Mouse (Mus musculus) large intestine, adult 2 months (tissue): ENCODE results near the gene Ube2g2. TPM values are rescaled to one million over a fixed set of nuclear protein-coding genes. Genes with fewer than 3 reads are reported as not detected.

Experiments
- DNase-seq: peaks from one replicate; pipeline ENCODE4 v3.0.0-alpha.2; 2012; ENCODE audit warnings: low read depth, low spot score
- WGBS: fragments of 180-500 bp; shearing (Covaris S2); methylation state at CpG from one replicate; pipeline ENCODE4 v1.1.7; 2018; 5-methylcytosine and 5-hydroxymethylcytosine counted together
- polyA plus RNA-seq: library from polyadenylated mRNA; depleted of rRNA; stranded (reverse); fragments of >200 nt; gene quantifications from 2 replicates; pipeline ENCODE4 v1.2.3, GENCODE M21; 2012

The Ube2g2 gene
- polyA plus RNA-seq, 1 experiment = 31.4 TPM

- DNase-seq = no peak
- WGBS = 55% methylated on average over 13 of the region's 13 CpGs
These were observed 12.6 kb downstream of the Ube2g2 start for GRCm38 (mm10) chr10:77634452-77635231.

DNA sequence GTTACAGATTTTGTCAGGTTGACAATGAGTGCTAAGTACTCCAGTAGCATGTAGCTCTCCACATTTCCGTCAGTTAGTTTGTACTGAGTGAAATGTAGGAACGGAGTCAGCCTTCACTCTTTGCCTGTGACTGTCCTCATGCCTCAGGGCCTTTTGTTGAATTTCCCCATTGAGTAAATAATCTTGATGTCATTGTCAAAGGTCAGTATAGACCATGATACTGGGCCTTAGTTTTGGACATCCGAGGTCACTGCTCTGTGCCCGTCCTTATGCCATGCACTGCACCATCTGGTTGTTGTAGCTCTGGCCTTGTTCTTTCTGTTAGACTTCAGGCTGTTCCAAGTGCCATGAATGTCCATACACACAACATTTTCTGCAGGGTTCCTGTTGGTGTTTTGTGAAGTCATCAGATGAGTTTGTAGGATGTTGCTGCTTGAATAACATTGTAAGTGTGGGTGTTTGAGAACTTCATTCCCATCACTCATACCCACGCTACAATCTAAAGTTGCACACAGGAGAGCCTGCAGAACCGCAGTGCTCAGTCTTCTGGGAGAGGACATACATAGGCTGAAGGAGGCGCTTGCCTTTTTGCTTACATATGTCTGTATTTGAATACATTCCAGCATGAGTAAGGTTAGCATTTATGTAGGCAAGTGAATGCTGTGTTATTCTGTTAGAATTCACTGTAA, 14.3 kb downstream of the Ube2g2 start:
- no peak for DNase-seq
- 90% methylated on average over 7 of the region's 7 CpGs for WGBS

DNA sequence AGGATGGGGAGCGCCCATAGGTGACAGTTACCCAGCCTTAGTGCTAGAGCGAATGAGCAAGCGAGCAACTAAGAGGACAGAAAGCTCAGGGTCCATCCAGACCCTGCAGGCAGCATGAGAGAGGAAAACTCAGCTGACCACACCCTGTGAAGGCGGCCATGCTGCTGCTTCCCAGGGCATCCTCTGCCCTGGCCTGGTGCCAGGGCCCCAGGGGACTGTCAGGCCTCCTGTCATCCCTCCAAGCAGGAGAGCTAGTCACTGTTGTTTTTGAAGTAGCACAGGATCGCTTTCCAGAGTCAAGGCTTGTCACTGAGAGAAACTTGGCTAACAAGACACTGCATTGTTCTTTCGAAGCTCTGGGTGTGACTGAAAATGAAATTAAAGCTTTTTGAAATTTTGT, 16.9 kb downstream of the Ube2g2 start:
- no peak for DNase-seq
- 79% methylated on average over 6 of the region's 6 CpGs for WGBS

- DNase-seq = no peak
- 44% methylated on average over 7 of the region's 7 CpGs for WGBS
These were observed 21.1 kb downstream of the Ube2g2 start for GRCm38 (mm10) chr10:77643160-77643559.

DNA sequence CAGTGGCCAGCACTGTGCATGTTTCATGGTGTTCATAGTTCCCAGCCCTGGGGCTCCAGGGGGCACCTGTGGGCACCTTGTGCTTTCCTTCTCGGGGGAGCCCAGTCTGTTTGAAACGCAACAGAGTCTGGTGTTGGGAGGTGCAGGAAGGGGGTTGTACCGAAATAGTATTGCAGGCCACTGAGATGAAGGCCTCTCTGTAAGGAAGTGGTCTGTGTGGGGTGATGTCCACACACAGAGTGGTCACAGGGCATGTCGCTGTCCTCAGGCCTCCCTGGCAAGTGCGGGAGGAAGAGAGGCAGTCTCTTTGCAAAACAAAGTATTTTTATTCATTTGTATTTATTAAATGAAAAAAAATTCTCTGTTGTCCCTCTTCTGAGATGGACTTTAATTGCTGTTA, 23.5 kb downstream of the Ube2g2 start:
- no peak for DNase-seq
- 88% methylated on average over 5 of the region's 5 CpGs for WGBS

- WGBS = 64% methylated on average over 1 of the region's 1 CpGs
These were observed 25.4 kb downstream of the Ube2g2 start for GRCm38 (mm10) chr10:77647461-77647860.

DNA sequence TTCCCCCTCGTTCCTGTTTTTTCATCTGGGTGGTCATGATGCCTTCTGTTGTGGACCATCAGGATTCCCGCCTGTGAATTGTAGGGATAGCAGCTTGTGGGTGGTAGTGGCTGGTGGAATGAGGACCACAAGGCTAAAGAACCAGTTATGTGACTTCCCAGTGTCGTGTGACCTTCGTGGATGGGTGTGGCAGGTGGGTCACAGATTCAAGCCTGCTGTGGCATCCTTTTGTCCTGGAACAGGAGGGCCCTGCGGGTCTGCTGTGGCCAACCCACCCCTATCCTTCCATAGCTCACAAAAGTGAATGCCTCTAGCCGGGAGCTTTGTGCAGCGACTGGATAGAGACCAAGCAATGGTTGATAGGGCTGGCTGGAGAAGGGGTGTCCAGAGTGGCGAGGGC, 25.8 kb downstream of the Ube2g2 start:
- DNase-seq = no peak
- WGBS = 78% methylated on average over 8 of the region's 8 CpGs

More at GRCm38 (mm10) chr10:77647461-77647860, 25.4 kb downstream of the Ube2g2 start:
- no peak for DNase-seq

GRCm38 (mm10) chr10:77652046-77652445, 30.0 kb downstream of the Ube2g2 start:
- 86% methylated on average over 9 of the region's 9 CpGs for WGBS
- DNase-seq = no peak

- WGBS = 60% methylated on average over 15 of the region's 15 CpGs
- DNase-seq = no peak
These were observed 36.4 kb downstream of the Ube2g2 start for GRCm38 (mm10) chr10:77658286-77658994.

DNA sequence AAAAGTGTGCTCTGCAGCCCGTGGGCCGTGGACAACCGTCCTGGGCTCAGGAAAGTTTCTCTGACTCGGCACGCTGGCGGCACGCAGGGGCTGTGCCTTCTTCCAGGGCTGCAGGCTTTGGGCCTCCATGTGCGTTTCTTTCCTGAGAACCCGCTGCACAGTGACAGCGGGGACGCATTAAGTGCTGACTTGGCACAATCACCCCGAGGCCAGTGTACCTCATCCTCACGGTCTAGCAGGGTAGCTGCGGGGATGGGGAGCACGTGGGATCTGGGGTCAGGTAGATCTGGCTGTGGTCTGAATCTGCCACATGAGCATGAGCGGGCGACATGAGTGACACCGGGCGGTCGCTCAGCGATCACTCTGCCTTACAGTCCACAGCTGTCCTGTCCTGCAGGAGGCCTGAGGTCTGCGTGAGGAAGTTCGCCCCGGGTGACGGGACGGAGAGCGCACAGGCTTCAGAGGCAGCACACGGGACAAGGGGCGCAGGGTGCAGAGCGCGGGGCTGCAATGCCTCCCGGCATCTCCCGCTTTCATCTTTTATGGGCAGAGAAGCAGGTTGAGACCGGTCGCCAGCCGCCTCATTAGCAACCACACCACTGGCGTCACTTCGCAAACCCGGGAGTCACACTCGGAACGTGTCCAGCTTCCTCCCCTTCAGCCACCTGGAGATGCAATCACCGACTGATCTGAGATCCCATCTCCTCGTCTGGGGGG, 42.0 kb downstream of the Ube2g2 start:
- 48% methylated on average over 43 of the region's 43 CpGs for WGBS
- no peak for DNase-seq

- no peak for DNase-seq
- 18% methylated on average over 8 of the region's 8 CpGs for WGBS
These were observed 44.3 kb downstream of the Ube2g2 start for GRCm38 (mm10) chr10:77666342-77666741.

- 63% methylated on average over 4 of the region's 4 CpGs for WGBS
- DNase-seq = no peak
These were observed 45.3 kb downstream of the Ube2g2 start for GRCm38 (mm10) chr10:77667402-77667801.

DNA sequence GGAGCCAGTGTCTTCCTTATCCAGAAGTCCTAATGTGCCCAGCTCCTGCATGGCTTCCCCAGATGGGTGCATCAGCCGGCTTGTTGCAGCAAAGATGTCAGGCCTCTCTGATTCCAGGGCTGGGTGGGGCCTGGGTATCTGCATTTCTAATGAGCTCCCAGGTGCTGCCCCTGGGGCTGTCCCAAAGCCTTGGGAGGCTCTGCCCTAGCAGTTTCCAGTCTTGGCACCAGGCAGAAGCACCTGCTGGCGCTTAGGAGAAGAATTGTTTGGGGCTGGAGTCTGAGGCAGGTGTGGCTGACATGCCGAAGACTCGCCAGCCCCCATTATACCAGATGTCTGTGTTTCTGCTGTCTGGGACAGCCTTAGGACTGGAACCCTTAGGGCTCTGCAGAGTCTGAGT, 48.6 kb downstream of the Ube2g2 start:
- no peak for DNase-seq
- 37% methylated on average over 4 of the region's 4 CpGs for WGBS

DNA sequence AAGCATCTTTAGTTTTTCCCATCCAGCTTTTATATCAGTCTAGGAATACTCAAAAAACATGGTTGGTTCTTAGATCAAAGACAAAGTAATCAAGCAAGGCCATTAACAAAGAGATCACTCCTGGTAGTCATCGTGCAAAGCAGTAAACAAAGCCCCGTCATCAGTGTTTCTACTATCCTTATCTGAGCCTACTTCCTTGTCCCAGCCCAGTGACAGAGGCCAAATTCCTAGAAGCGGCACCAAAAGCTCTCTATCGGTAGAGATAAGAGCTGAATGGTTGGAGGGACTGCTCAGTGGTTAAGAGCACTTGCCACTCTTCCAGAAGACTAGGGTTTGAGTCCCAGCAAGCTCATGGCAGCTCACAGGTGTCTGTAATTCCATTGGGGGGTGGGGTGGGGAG, 49.4 kb downstream of the Ube2g2 start:
- 21% methylated on average over 4 of the region's 4 CpGs for WGBS
- no peak for DNase-seq

DNA sequence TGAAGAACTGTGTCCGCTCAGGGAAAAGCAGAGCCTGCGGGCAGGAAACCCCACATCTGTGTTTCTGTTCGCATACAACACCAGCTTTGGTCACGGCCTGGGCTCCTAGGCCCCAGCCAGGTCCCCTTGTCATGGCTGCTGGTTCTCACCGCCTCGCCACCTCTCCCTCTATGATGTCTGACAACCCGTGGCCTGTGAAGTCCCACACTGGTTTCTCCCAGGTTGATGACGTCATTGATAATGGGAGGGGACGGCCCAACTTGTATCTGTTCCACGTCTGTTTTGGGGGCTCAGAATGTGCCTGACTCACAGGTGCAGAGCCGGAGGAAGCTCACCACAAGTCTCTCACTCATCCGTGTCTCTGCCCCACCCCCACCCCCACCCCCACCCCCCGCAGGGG, 51.7 kb downstream of the Ube2g2 start:
- DNase-seq = no peak
- 64% methylated on average over 13 of the region's 13 CpGs for WGBS

DNA sequence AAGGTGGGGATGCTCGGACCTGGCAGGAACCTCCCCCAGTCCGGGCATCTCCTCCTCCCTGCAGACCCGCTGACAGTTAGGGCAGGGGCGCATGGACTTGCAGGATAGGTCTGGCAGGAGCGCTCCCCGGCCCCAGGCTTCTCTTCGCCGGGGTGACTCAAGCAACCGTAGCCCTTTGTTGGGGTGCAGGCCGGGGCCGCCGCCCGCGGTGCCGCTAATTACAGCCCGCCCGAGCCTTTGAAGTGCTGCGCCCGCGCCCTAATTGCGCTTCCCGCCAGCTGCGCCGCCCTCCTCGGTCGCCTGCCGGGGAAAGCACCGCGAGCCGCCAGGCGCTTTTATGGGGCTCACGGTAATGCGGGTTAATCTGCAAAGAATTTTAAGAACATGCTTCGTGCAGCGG, 55.5 kb downstream of the Ube2g2 start:
- no peak for DNase-seq
- WGBS = under 1% methylated on average over 35 of the region's 35 CpGs

DNA sequence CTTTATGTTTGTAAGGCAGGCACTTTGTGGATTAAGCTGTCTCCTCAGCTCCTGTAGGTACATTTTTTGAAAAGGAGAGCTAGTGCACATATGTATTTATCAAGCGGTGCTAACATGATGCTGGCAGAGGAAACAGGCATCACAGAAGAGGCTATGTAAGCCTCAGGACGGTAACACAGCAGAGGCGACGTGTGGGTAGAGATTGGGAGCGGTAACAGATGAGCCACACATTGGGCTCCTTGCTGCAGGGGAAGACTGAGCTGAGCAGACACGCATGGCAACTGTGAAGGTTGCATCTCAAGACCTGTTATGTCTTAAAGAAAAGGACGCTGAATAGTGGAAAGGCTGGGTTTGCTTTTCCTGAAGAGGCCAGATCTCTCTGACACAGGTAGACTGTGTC, 60.9 kb downstream of the Ube2g2 start:
- 75% methylated on average over 7 of the region's 7 CpGs for WGBS
- DNase-seq = no peak

DNA sequence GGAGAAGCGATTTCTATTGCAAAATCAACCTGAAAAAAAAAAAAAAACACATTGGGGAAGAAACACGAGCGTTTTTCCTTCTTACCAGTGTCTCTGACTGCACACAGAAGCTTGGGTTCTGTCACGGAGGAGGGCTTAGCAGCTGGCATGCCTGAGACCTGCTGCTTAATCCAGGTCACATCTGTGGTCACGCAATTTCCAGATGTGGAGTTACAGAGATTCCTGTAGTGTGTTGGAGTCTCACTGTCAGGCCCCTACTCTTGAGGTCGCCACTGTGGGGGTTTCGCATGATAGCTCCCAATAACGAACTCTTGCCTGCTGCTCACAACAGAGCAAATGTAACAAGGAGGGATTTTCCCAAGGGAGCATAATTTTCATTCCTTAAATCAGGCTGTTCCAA, 62.1 kb downstream of the Ube2g2 start:
- 44% methylated on average over 8 of the region's 8 CpGs for WGBS
- DNase-seq = no peak

DNA sequence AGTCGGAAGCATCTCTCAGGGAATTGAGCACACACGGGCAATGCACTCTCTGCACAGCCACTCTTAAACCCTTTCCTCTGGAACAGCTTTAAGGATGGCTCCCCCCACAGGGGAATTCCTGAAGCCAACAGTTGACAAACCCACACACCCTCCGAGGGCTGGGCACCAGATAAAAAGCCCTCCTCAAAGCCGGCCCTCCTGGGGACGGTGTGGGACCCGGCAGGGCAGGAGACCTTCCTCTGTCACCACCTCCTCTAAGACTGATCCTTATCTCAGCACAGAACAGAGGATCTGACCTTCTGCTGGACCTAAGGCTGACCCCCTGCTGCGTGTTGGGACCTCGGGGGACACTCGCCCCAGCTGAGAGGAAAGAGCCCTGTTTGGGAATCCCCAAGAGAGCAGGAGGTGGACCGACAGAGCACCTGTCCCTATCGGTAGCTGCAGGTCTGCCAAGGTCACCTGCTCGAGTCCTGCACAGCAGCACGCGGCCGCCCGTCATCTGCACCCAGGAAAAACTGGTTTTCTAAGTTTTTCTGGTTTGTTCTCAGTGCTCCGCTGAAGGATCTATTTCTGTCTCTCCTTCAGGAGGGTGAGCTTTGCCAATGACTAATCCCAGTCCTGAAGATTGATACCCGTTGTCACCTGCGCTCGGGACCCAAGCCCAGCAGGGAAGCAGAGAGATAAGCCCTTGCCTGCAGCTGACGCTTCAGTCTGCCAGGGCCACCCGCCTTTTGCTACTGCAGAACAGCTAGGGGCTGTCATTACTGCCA, 64.0 kb downstream of the Ube2g2 start, which contains the start of gene Tspear:
Tspear (plus strand) TSS at position 675 of the 770 bp plus-strand sequence.
- 9% methylated on average over 22 of the region's 22 CpGs for WGBS

More for the DNA sequence above, 64.0 kb downstream of the Ube2g2 start, which contains the start of gene Tspear:
- DNase-seq = no peak
